Mouse (Mus musculus): ENCODE measurements around the gene Ltb4r1. TPM values are rescaled to one million over a fixed set of nuclear protein-coding genes. Genes with fewer than 3 reads are reported as not detected.
A peak's percentile ranks its signal among the peaks of the same experiment; 100 is the strongest.
"Not testable (repeated sequence)": the region's sequence is repeated elsewhere in the genome, so short reads cannot be mapped to it uniquely, and the experiment has no call there.

The Ltb4r1 gene
- polyA plus RNA-seq, 1 experiment from 2014 or later = 1.0 TPM

- no peak overlapping the region for H3K9ac ChIP-seq (ENCODE audit: low read depth, low read length)
- no peaks in the 10 kb centered on the region for H3K9me3 ChIP-seq (ENCODE audit: control insufficient read depth, low read length)
- no peak overlapping the region for H3K4me3 ChIP-seq (ENCODE audit: low read length)
- 76% methylated on average over 9 of the region's 9 CpGs for WGBS
- peaks cover 2% of the 10 kb centered on the region; the same call in 1 of the 2 replicates for H3K36me3 ChIP-seq (ENCODE audit: control insufficient read depth, insufficient read depth, low read length)
- H3K4me2 ChIP-seq (ENCODE audit: low read depth, low read length) = no peak overlapping the region
- H3K4me1 ChIP-seq (ENCODE audit: control insufficient read depth, insufficient read depth, low read length) = peaks cover 19% of the 10 kb centered on the region
- no peak overlapping the region for H3K27ac ChIP-seq (ENCODE audit: low read length)
- H3K27me3 ChIP-seq (replicated peaks; ENCODE audit: control insufficient read depth, insufficient read depth, low read length) = no peaks in the 10 kb centered on the region
- ATAC-seq = no peak
Measured at GRCm38 (mm10) chr14:55737086-55737687, 28.6 kb upstream of the Ltb4r1 start.

DNA sequence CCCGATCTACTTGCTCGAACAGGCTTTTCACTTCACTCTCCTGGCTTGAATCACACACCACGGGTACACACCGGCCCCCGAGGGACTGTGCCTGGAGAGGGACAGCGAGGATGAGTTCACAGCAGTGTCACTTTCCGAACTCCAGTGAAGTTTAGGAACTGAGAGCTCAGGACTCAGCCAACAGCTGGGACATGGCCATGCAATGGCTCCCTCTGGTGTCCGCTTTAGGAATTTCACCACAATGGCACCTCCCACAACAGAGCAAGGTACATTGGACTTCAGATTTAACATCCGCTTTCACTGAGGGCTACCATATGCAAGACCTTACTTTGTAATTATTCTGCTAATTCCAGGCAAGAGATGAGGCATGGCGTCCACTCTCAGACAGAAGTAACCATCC, 22.1 kb upstream of the Ltb4r1 start:
- Histone ChIP-seq H3K9ac (ENCODE audit: low read depth, low read length) (peak overlapping the region; percentile 57), H3K9me3 (ENCODE audit: control insufficient read depth, low read length) (no peaks in the 10 kb centered on the region), H3K36me3 (ENCODE audit: control insufficient read depth, insufficient read depth, low read length) (peaks cover 2% of the 10 kb centered on the region; the same call in 1 of the 2 replicates), H3K4me2 (ENCODE audit: low read depth, low read length) (peak overlapping the region; percentile 91), H3K4me3 (ENCODE audit: low read length) (peak overlapping the region; percentile 24), H3K27ac (ENCODE audit: low read length) (peak overlapping the region; percentile 58; the same call in 1 of the 2 replicates), H3K27me3 (replicated peaks; ENCODE audit: control insufficient read depth, insufficient read depth, low read length) (no peaks in the 10 kb centered on the region), H3K4me1 (ENCODE audit: control insufficient read depth, insufficient read depth, low read length) (peaks cover 25% of the 10 kb centered on the region)
- peak; percentile 66 for ATAC-seq
- WGBS = 15% methylated on average over 10 of the region's 10 CpGs

DNA sequence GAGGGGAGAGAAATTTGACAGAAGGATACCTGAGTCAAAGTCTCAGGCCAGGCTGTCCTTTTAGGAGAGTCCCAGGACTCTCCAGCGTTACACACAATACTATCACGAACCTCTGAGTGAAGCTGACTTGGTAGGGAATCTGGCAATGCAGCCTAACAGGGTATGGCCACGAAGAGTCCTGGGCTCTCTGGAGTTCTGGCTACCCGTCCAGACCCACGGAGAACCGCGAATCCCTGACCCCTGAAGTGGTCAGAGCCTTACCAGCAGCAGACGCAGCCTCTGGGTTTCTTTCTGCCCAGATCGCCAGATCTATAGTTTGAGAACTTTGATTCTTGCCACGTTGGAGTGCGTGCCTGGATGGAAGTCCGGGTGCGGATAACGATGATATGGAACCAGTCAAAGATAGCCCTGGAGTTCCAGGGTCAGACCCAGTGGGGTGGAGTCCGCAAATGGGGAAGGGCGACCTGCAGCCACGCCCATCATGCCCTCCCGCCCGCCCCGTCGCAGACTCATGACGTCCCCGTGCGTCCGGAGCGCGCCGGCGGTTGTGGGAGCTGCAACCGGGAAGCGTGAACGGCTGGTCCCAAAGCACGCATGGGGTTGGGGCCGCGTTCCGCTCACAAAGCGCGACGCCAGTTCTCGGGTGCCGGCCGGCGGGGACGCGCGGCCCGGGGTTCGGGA, 20.4 kb upstream of the Ltb4r1 start, which contains the start of the genes Dhrs1 and Nop9:
TSS of gene Dhrs1 (minus strand) at position 511 of the 681 bp plus-strand sequence.
TSS of gene Nop9 (plus strand) at position 514 of the 681 bp plus-strand sequence.
- Histone ChIP-seq H3K4me1 (ENCODE audit: control insufficient read depth, insufficient read depth, low read length) (peaks cover 25% of the 10 kb centered on the region), H3K9ac (ENCODE audit: low read depth, low read length) (peak within 1 kb of the TSS; percentile 87), H3K36me3 (ENCODE audit: control insufficient read depth, insufficient read depth, low read length) (peaks cover 6% of the 10 kb centered on the region; the same call in 1 of the 2 replicates), H3K4me3 (ENCODE audit: low read length) (peak within 1 kb of the TSS; percentile 89), H3K27ac (ENCODE audit: low read length) (peak within 1 kb of the TSS; percentile 81), H3K27me3 (replicated peaks; ENCODE audit: control insufficient read depth, insufficient read depth, low read length) (no peaks in the 10 kb centered on the region), H3K4me2 (ENCODE audit: low read depth, low read length) (peak within 1 kb of the TSS; percentile 98), H3K9me3 (ENCODE audit: control insufficient read depth, low read length) (no peaks in the 10 kb centered on the region)
- 1% methylated on average over 45 of the region's 48 CpGs for whole genome bisulfite sequencing
- peak; percentile 92 for ATAC-seq

DNA sequence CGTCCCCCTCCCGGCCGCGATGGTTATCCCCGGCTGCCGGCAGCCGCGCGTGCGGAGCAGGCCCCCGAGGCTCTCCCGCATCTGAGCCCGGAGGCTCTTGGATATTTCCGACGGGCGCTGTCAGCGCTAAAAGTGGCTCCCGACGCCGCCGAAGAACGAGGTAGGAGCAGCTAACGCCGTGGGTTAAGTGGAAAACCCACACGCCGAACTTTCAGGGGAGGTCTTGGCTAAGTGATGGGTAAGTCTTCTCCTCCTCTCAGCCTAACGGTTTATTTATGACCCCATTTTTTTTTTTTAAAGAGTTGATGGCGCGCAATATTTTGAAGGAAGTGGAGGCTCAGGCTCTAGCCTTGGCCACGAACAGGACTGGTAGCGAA, 19.9 kb upstream of the Ltb4r1 start:
- Histone ChIP-seq H3K9ac (ENCODE audit: low read depth, low read length) (peak overlapping the region; percentile 87), H3K9me3 (ENCODE audit: control insufficient read depth, low read length) (no peaks in the 10 kb centered on the region), H3K27me3 (replicated peaks; ENCODE audit: control insufficient read depth, insufficient read depth, low read length) (no peaks in the 10 kb centered on the region), H3K4me3 (ENCODE audit: low read length) (peak overlapping the region; percentile 89), H3K36me3 (ENCODE audit: control insufficient read depth, insufficient read depth, low read length) (peaks cover 10% of the 10 kb centered on the region; the same call in 1 of the 2 replicates), H3K27ac (ENCODE audit: low read length) (peak overlapping the region; percentile 51; the same call in 1 of the 2 replicates), H3K4me2 (ENCODE audit: low read depth, low read length) (peak overlapping the region; percentile 98), H3K4me1 (ENCODE audit: control insufficient read depth, insufficient read depth, low read length) (peaks cover 25% of the 10 kb centered on the region)
- no peak; the same call in 1 of the 2 replicates for ATAC-seq
- WGBS = under 1% methylated on average over 31 of the region's 31 CpGs

- H3K27me3 ChIP-seq (replicated peaks; ENCODE audit: control insufficient read depth, insufficient read depth, low read length) = no peaks in the 10 kb centered on the region
- H3K4me2 ChIP-seq (ENCODE audit: low read depth, low read length) = peak overlapping the region; percentile 98
- H3K4me3 ChIP-seq (ENCODE audit: low read length) = no peak overlapping the region
- no peak overlapping the region for H3K9ac ChIP-seq (ENCODE audit: low read depth, low read length)
- peaks cover 25% of the 10 kb centered on the region for H3K4me1 ChIP-seq (ENCODE audit: control insufficient read depth, insufficient read depth, low read length)
- ATAC-seq = no peak
- no peak overlapping the region for H3K27ac ChIP-seq (ENCODE audit: low read length)
- H3K9me3 ChIP-seq (ENCODE audit: control insufficient read depth, low read length) = no peaks in the 10 kb centered on the region
- 88% methylated on average over 10 of the region's 10 CpGs for WGBS
- H3K36me3 ChIP-seq (ENCODE audit: control insufficient read depth, insufficient read depth, low read length) = peaks cover 12% of the 10 kb centered on the region; the same call in 1 of the 2 replicates
Measured at GRCm38 (mm10) chr14:55747051-55747847, 18.5 kb upstream of the Ltb4r1 start.

DNA sequence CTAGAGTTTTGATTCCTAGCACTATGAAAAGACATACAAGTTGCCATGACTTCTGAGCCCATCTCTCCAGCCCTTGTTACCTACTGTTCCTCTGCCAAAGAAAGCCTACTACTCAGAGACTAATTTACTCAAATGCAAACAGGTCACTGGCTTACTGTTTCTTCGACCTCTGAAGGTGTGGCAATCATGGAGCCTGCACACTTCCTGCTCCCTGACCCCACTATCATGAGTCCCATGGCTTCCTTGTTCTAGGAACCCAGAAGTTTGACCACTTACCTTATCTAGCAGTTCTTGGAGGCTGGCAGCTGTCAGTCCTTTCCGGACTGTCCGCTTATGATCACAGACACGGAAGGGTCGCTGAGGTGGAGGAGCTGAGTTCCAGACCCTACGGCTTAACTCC, 8.2 kb upstream of the Ltb4r1 start:
- Histone ChIP-seq H3K4me3 (ENCODE audit: low read length) (peak overlapping the region; percentile 37), H3K27me3 (replicated peaks; ENCODE audit: control insufficient read depth, insufficient read depth, low read length) (peaks cover 12% of the 10 kb centered on the region), H3K9ac (ENCODE audit: low read depth, low read length) (peak overlapping the region; percentile 55), H3K27ac (ENCODE audit: low read length) (peak overlapping the region; percentile 88), H3K9me3 (ENCODE audit: control insufficient read depth, low read length) (no peaks in the 10 kb centered on the region), H3K4me1 (ENCODE audit: control insufficient read depth, insufficient read depth, low read length) (peaks cover 15% of the 10 kb centered on the region), H3K4me2 (ENCODE audit: low read depth, low read length) (peak overlapping the region; percentile 40), H3K36me3 (ENCODE audit: control insufficient read depth, insufficient read depth, low read length) (peaks cover 18% of the 10 kb centered on the region)
- peak; percentile 27 for ATAC-seq
- WGBS = 69% methylated on average over 6 of the region's 6 CpGs

DNA sequence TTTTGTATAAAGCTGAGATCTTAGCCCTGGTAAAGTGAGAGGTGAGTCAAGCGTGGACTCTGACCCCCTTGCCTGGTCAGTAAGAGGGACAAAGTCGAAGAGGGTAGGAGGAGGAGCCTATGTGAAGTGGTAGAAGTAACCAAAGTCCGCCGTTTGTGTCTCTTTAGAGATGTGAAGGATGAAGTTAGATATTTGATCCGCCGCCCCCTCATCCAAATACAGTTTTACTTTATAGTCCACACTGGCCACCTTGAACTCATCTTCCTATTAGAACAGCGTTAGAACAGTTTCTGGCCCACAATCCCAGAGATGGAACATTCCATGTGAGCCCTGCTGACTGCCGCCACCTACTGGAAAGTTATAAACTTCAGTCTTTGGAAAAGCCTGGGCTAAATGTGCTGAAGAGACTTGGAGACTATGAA, 7.4 kb upstream of the Ltb4r1 start, which contains the start of gene Cideb:
TSS of gene Cideb (minus strand) at position 96 of the 422 bp plus-strand sequence.
- Histone ChIP-seq H3K4me2 (ENCODE audit: low read depth, low read length) (peak within 1 kb of the TSS; percentile 40), H3K4me3 (ENCODE audit: low read length) (peak within 1 kb of the TSS; percentile 37), H3K4me1 (ENCODE audit: control insufficient read depth, insufficient read depth, low read length) (peaks cover 19% of the 10 kb centered on the region), H3K9ac (ENCODE audit: low read depth, low read length) (peak within 1 kb of the TSS; percentile 55), H3K27ac (ENCODE audit: low read length) (peak within 1 kb of the TSS; percentile 88), H3K27me3 (replicated peaks; ENCODE audit: control insufficient read depth, insufficient read depth, low read length) (peaks cover 12% of the 10 kb centered on the region), H3K36me3 (ENCODE audit: control insufficient read depth, insufficient read depth, low read length) (peaks cover 14% of the 10 kb centered on the region), H3K9me3 (ENCODE audit: control insufficient read depth, low read length) (no peaks in the 10 kb centered on the region)
- 12% methylated on average over 8 of the region's 8 CpGs for WGBS
- peak; percentile 81 for ATAC-seq

DNA sequence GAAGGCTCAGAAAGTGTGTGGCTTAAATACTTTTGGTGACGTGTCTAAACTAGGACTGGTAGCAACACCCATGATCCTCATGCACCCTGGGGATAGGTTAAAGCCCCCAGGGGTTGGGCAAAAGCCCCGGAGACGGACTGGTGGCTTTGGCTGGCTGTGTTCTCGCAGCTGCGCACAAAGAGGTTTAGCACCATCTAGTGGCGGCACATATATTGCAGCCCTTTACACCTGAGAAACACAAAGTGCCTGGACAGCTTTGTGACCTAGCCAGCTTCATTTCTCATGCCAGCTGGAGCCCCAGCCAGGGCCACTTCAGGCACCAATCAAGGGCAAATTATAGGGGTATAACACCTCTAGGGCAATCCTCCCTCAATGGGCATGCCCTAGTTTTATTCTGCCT, 5.6 kb upstream of the Ltb4r1 start:
- peaks cover 19% of the 10 kb centered on the region for H3K4me1 ChIP-seq (ENCODE audit: control insufficient read depth, insufficient read depth, low read length)
- 2% methylated on average over 6 of the region's 6 CpGs for WGBS
- peak; percentile 10; the same call in 1 of the 2 replicates for ATAC-seq
- not testable (repeated sequence) for H3K36me3 ChIP-seq (ENCODE audit: control insufficient read depth, insufficient read depth, low read length); H3K9me3 ChIP-seq (ENCODE audit: control insufficient read depth, low read length); H3K27ac ChIP-seq (ENCODE audit: low read length)
- H3K9ac ChIP-seq (ENCODE audit: low read depth, low read length) = peak overlapping the region; percentile 22; the same call in 1 of the 2 replicates
- H3K4me2 ChIP-seq (ENCODE audit: low read depth, low read length) = peak overlapping the region; percentile 31
- peaks cover 12% of the 10 kb centered on the region for H3K27me3 ChIP-seq (replicated peaks; ENCODE audit: control insufficient read depth, insufficient read depth, low read length)
- H3K4me3 ChIP-seq (ENCODE audit: low read length) = peak overlapping the region; percentile 18

DNA sequence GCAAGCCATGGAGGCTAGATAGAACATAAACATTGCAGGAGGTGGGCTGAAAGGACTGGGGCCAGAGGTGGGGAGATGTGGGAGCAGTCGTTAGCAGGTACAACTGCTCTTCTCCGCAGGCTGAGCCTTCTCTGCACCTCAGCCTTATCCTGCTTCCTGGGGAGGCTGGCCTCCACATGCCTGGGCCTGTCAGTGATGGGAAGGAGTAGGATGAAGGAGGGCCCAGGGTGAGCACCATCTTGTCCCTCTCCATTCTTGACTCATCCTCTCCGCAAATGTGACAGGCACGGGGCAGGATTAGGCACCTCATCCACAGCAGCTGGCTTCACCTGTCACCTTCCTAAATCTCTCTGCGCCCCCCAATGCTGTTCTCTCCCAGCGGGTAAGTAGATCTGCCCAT, 4.6 kb upstream of the Ltb4r1 start, which contains the start of gene Ltb4r2:
TSS of gene Ltb4r2 (plus strand) at position 266 of the 400 bp plus-strand sequence.
- H3K27me3 ChIP-seq (replicated peaks; ENCODE audit: control insufficient read depth, insufficient read depth, low read length) = peaks cover 16% of the 10 kb centered on the region
- no peak for ATAC-seq
- peaks cover 19% of the 10 kb centered on the region for H3K4me1 ChIP-seq (ENCODE audit: control insufficient read depth, insufficient read depth, low read length)
- H3K4me3 ChIP-seq (ENCODE audit: low read length) = peak within 1 kb of the TSS; percentile 66
- H3K9ac ChIP-seq (ENCODE audit: low read depth, low read length) = peak within 1 kb of the TSS; percentile 84
- H3K9me3 ChIP-seq (ENCODE audit: control insufficient read depth, low read length) = no peaks in the 10 kb centered on the region
- peak within 1 kb of the TSS; percentile 1 for H3K27ac ChIP-seq (ENCODE audit: low read length)
- peak within 1 kb of the TSS; percentile 100 for H3K4me2 ChIP-seq (ENCODE audit: low read depth, low read length)
- H3K36me3 ChIP-seq (ENCODE audit: control insufficient read depth, insufficient read depth, low read length) = no peaks in the 10 kb centered on the region
- WGBS = 75% methylated on average over 6 of the region's 6 CpGs
